Comparison of ENCODE assay signal across 24 mouse cellular contexts in genomic region chr6:134819741-134820140, GRCm38 (mm10). TPM values are rescaled to one million over a fixed set of nuclear protein-coding genes. Genes with fewer than 3 reads are reported as not detected.
DNase-seq lines count a peak whose midpoint lies in the region; ATAC-seq and TF ChIP-seq lines count a peak whose summit lies in the region.
"Had no signal": no experiment of that assay in that cellular context is flagged by ENCODE, and none has a peak within 500 bp of the region (broad histone marks: within the 10 kb centered on the region; RNA-seq: fewer than 3 reads in every experiment).

No protein-coding gene starts in this region.

- H3K27me3 ChIP-seq in lung, postnatal 0 days (replicated peaks; ENCODE audit: insufficient read depth, low read length) = no peaks in the 10 kb centered on the region
- no peaks in the 10 kb centered on the region for H3K27me3 ChIP-seq in midbrain, postnatal 0 days (ENCODE audit: insufficient read depth, low read length)
- H3K27me3 ChIP-seq: embryonic facial prominence, embryonic 15.5 days; forebrain, embryonic 15.5 days; heart, embryonic 15.5 days had no signal

- no peak for TF ChIP-seq CTCF in lung, postnatal 0 days (IDR thresholded peaks at IDR 0.05)
- no peak for TF ChIP-seq CTCF in lung, adult 2 months (IDR thresholded peaks at IDR 0.05; ENCODE audit: insufficient read depth, low read length)
- TF ChIP-seq CTCF in midbrain, postnatal 0 days (IDR thresholded peaks at IDR 0.05) = no peak

- H3K9ac ChIP-seq in lung, postnatal 0 days (replicated peaks; ENCODE audit: low read depth) = no peak overlapping the region
- no peak overlapping the region for H3K9ac ChIP-seq in midbrain, postnatal 0 days (replicated peaks; ENCODE audit: low read length, poor library complexity, severe bottlenecking)
- H3K9ac ChIP-seq: embryonic facial prominence, embryonic 15.5 days; forebrain, embryonic 15.5 days; heart, embryonic 15.5 days; hindbrain, embryonic 14.5 days had no signal

- peak; percentile 69 for DNase-seq in lung, postnatal 0 days (ENCODE audit: low spot score)
- no peak for DNase-seq in lung, adult 2 months
- DNase-seq in 3134 (ENCODE audit: extremely low read depth, insufficient read length, low spot score) (peak; percentile 57), NIH3T3 (ENCODE audit: low read depth) (peak; percentile 72)
- DNase-seq in yolk sac, embryonic 10.5 days (ENCODE audit: low spot score) = peak; percentile 43
- no peak for DNase-seq in midbrain, postnatal 0 days (ENCODE audit: low spot score)
- DNase-seq: adrenal gland, postnatal 14 days; B cell, adult 2 months; cerebellum, adult 18-20 months; cerebellum, adult 9-11 months; cerebellum, postnatal 36 days; gastrocnemius, postnatal 36 days; heart, adult 2 months had no signal

- no peaks in the 10 kb centered on the region for H3K36me3 ChIP-seq in lung, postnatal 0 days (ENCODE audit: insufficient read depth, low read length)
- H3K36me3 ChIP-seq in midbrain, postnatal 0 days (ENCODE audit: insufficient read depth, low read length) = no peaks in the 10 kb centered on the region
- H3K36me3 ChIP-seq: embryonic facial prominence, embryonic 15.5 days; forebrain, embryonic 10.5 days; forebrain, embryonic 15.5 days; G1E; heart, embryonic 15.5 days; hindbrain, embryonic 10.5 days had no signal

- H3K4me1 ChIP-seq in lung, postnatal 0 days (ENCODE audit: insufficient read depth, low read depth, low read length) = no peaks in the 10 kb centered on the region; the same call in 1 of the 2 replicates
- H3K4me1 ChIP-seq in lung, adult 2 months (ENCODE audit: control insufficient read depth, insufficient read depth, low read length) = no peaks in the 10 kb centered on the region
- H3K4me1 ChIP-seq in midbrain, postnatal 0 days (ENCODE audit: insufficient read depth, low read length) = no peaks in the 10 kb centered on the region
- H3K4me1 ChIP-seq: forebrain, embryonic 10.5 days; forebrain, embryonic 15.5 days; heart, embryonic 15.5 days had no signal

- no peak overlapping the region for H3K27ac ChIP-seq in lung, postnatal 0 days (ENCODE audit: low read length)
- H3K27ac ChIP-seq in midbrain, postnatal 0 days (ENCODE audit: low read depth, low read length) = no peak overlapping the region
- H3K27ac ChIP-seq: embryonic facial prominence, embryonic 15.5 days; forebrain, embryonic 10.5 days; forebrain, embryonic 15.5 days; heart, adult 2 months; heart, embryonic 15.5 days; hindbrain, embryonic 10.5 days; hindbrain, embryonic 14.5 days had no signal

- no peaks in the 10 kb centered on the region for H3K9me3 ChIP-seq in lung, postnatal 0 days (ENCODE audit: low read length)
- no peaks in the 10 kb centered on the region for H3K9me3 ChIP-seq in midbrain, postnatal 0 days (ENCODE audit: low read length)
- H3K9me3 ChIP-seq: embryonic facial prominence, embryonic 15.5 days; forebrain, embryonic 10.5 days; forebrain, embryonic 15.5 days; G1E; heart, embryonic 15.5 days; hindbrain, embryonic 10.5 days had no signal

- WGBS in lung, postnatal 0 days = 14% methylated on average over 5 of the region's 5 CpGs
- 27% methylated on average over 5 of the region's 5 CpGs for WGBS in lung, adult 2 months
- 45% methylated on average over 5 of the region's 5 CpGs for WGBS in midbrain, postnatal 0 days

- no peak overlapping the region for H3K4me2 ChIP-seq in lung, postnatal 0 days (replicated peaks; ENCODE audit: low read depth, low read length)
- no peak overlapping the region for H3K4me2 ChIP-seq in midbrain, postnatal 0 days (ENCODE audit: low read depth, low read length, poor library complexity, severe bottlenecking)
- H3K4me2 ChIP-seq: embryonic facial prominence, embryonic 15.5 days; forebrain, embryonic 15.5 days; heart, embryonic 11.5 days; heart, embryonic 15.5 days; hindbrain, embryonic 14.5 days had no signal

- H3K4me3 ChIP-seq in lung, postnatal 0 days (ENCODE audit: low read depth, low read length) = no peak overlapping the region
- H3K4me3 ChIP-seq in lung, adult 2 months (replicated peaks; ENCODE audit: extremely low read depth, low read depth, low read length) = no peak overlapping the region
- no peak overlapping the region for H3K4me3 ChIP-seq in midbrain, postnatal 0 days (ENCODE audit: low read depth, low read length)
- H3K4me3 ChIP-seq: embryonic facial prominence, embryonic 15.5 days; erythroblast, embryonic 14.5 days; forebrain, embryonic 10.5 days; forebrain, embryonic 15.5 days; heart, adult 2 months; heart, embryonic 15.5 days; hindbrain, embryonic 10.5 days had no signal

- TF ChIP-seq POLR2A in lung, adult 2 months (IDR thresholded peaks at IDR 0.05; ENCODE audit: borderline replicate concordance, extremely low read depth, low read depth, low read length) = no peak

- peak; percentile 63 for ATAC-seq in lung, postnatal 0 days
- ATAC-seq in midbrain, postnatal 0 days (ENCODE audit: low FRiP score) = no peak
- ATAC-seq: activated CD4-positive, CD25-positive, alpha-beta regulatory T cell, adult 4 months; CD4-positive, CD25-positive, alpha-beta regulatory T cell, adult 4 months; forebrain, embryonic 15.5 days had no signal

- no peak for TF ChIP-seq EP300 in lung, postnatal 0 days (IDR thresholded peaks at IDR 0.05)

RNA-seq across cellular contexts. Expression of gene Crebl2, which starts 10.2 kb away (rescaled TPM):
- 6.6 and 7.2 TPM in 2 replicates for polyA plus RNA-seq in lung, postnatal 0 days (2015; fragmentation: Nextera tagmentation; extraction: Ambion mirVana)
- polyA plus RNA-seq in lung, adult 2 months (2012; rRNA removed) = 15.9 and 25.1 TPM in 2 replicates
- total RNA-seq in midbrain, postnatal 0 days (2014; rRNA removed) = 7.0 and 10.0 TPM in 2 replicates
- 2.6 and 3.5 TPM in 2 replicates for polyA plus RNA-seq in midbrain, postnatal 0 days (2015; fragmentation: Nextera tagmentation; extraction: Ambion mirVana)

RNA-seq across cellular contexts. Expression of gene Dusp16, which starts 27.3 kb away (rescaled TPM):
- 12.0 and 15.5 TPM in 2 replicates for polyA plus RNA-seq in lung, postnatal 0 days (2015; fragmentation: Nextera tagmentation; extraction: Ambion mirVana)
- polyA plus RNA-seq in lung, adult 2 months (2012; rRNA removed) = 19.5 and 21.1 TPM in 2 replicates
- total RNA-seq in midbrain, postnatal 0 days (2014; rRNA removed) = 3.9 and 6.6 TPM in 2 replicates
- 2.8 and 3.2 TPM in 2 replicates for polyA plus RNA-seq in midbrain, postnatal 0 days (2015; fragmentation: Nextera tagmentation; extraction: Ambion mirVana)

Comparison
In these comparisons a context has a peak if more than half of its experiments do, and no peak if none do; other contexts are left out.
1. DNase-seq: peak in lung, postnatal 0 days (single experiment), 3134 (single experiment), NIH3T3 (single experiment) and yolk sac, embryonic 10.5 days (single experiment); none in lung, adult 2 months (single experiment) and midbrain, postnatal 0 days (single experiment).